Mouse (Mus musculus): Measurements from ENCODE around the gene Alox8. TPM values are rescaled to one million over a fixed set of nuclear protein-coding genes. Genes with fewer than 3 reads are reported as not detected.
A peak's percentile ranks its signal among the peaks of the same experiment; 100 is the strongest.

Alox8 gene
- polyA plus RNA-seq, 1 experiment = not detected

DNA sequence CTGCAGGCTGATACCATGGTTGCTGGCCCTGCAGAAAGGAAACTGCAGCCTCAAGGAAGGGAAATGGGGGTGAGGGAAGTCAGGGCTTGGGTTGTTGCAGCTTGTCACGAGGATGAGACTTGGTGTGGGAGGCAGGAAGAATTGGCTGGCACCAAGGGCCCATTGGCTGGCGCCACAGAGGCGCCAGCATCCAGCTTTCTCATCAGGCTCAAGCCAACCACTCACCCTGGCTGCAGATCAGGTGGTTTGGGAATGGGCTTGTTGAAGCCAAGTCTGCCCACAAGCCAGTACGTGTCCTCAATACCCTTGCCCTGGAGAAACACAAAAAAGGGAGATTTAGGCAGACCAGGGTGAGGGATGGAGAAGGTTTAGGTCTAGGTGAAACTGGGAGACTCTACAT lies 25.5 kb upstream of the Alox8 start:
- no peaks in the 10 kb centered on the region for H3K4me1 ChIP-seq (ENCODE audit: control insufficient read depth, insufficient read depth, low read length)
- TF ChIP-seq POLR2A (IDR thresholded peaks at IDR 0.05; ENCODE audit: insufficient read depth, low read depth, low read length) (no peak), CTCF (IDR thresholded peaks at IDR 0.05; ENCODE audit: insufficient read depth, low read depth, low read length) (no peak)
- WGBS = 67% methylated on average over 4 of the region's 4 CpGs
- no peak overlapping the region for H3K27ac ChIP-seq (ENCODE audit: insufficient read depth, low read depth, low read length)
- no peak overlapping the region for H3K4me3 ChIP-seq (ENCODE audit: insufficient read depth, low read depth, low read length)

DNA sequence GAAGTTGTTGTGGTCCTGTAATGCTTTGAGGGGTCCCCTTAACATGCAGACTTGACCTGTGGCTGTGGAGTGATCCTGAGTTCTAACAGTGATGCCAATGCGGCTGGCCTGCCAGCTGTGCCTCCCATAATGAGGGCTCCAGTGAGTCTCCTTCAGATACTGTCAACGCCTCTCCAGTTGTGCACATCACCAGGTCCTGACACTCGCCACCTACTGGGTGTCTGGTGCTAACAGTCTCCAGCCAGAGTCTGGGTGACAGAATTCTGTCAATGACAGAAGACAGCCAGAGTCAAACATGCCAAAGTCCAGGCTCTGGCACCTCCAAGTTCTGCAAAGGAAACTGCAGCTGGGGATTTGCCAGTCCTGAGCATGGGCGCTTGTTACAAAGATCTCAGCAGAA lies 23.4 kb upstream of the Alox8 start:
- TF ChIP-seq CTCF (IDR thresholded peaks at IDR 0.05; ENCODE audit: insufficient read depth, low read depth, low read length) = no peak
- no peak for TF ChIP-seq POLR2A (IDR thresholded peaks at IDR 0.05; ENCODE audit: insufficient read depth, low read depth, low read length)
- Histone ChIP-seq H3K4me1 (ENCODE audit: control insufficient read depth, insufficient read depth, low read length) (no peaks in the 10 kb centered on the region), H3K4me3 (ENCODE audit: insufficient read depth, low read depth, low read length) (no peak overlapping the region), H3K27ac (ENCODE audit: insufficient read depth, low read depth, low read length) (no peak overlapping the region)
- WGBS = 82% methylated on average over 4 of the region's 4 CpGs

DNA sequence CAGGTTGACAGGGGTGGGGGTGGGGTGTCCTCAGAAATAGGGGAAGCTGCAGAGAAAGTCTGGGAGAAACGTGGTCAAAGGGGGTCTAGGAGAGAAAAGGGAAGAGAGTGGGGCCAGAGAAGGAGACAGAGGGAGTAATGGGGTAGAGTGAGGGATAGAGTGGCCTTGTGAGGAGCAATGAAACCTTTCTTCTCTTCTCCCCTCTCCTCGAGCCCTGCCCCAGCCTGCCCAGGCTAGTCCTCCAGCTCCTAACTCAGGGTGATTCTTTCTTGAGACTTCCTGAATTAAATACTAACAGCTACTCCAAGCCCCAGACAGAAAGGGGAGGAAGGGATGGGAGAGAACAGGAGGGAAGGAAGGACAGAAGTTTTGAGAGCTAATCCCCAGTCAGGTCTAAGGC lies 21.0 kb upstream of the Alox8 start:
- Histone ChIP-seq H3K4me3 (ENCODE audit: insufficient read depth, low read depth, low read length) (no peak overlapping the region), H3K4me1 (ENCODE audit: control insufficient read depth, insufficient read depth, low read length) (no peaks in the 10 kb centered on the region), H3K27ac (ENCODE audit: insufficient read depth, low read depth, low read length) (no peak overlapping the region)
- TF ChIP-seq POLR2A (IDR thresholded peaks at IDR 0.05; ENCODE audit: insufficient read depth, low read depth, low read length) (no peak), CTCF (IDR thresholded peaks at IDR 0.05; ENCODE audit: insufficient read depth, low read depth, low read length) (no peak)
- 52% methylated on average over 2 of the region's 2 CpGs for WGBS

DNA sequence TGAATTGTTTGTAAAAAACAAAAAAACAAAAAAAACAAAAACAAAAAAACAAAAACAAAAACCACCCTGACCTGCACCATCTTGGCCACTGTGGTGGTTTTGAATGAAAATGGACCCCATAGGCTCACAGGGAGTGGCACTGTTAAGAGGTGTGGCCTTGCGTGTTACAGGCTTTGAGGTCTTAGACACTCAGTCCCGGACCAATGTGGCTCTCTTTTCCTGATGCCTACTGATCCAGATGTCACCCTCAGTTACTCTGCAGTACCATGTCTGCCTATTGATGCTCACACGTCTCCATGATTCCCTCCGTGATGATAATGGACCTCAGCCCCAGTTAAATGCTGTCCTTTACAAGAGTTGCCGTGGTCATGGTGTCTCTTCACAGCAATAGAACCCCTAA lies 19.8 kb upstream of the Alox8 start:
- no peak overlapping the region for H3K4me3 ChIP-seq (ENCODE audit: insufficient read depth, low read depth, low read length)
- H3K4me1 ChIP-seq (ENCODE audit: control insufficient read depth, insufficient read depth, low read length) = no peaks in the 10 kb centered on the region
- no peak overlapping the region for H3K27ac ChIP-seq (ENCODE audit: insufficient read depth, low read depth, low read length)
- WGBS = 92% methylated on average over 5 of the region's 5 CpGs
- no peak for TF ChIP-seq CTCF (IDR thresholded peaks at IDR 0.05; ENCODE audit: insufficient read depth, low read depth, low read length)
- TF ChIP-seq POLR2A (IDR thresholded peaks at IDR 0.05; ENCODE audit: insufficient read depth, low read depth, low read length) = no peak

DNA sequence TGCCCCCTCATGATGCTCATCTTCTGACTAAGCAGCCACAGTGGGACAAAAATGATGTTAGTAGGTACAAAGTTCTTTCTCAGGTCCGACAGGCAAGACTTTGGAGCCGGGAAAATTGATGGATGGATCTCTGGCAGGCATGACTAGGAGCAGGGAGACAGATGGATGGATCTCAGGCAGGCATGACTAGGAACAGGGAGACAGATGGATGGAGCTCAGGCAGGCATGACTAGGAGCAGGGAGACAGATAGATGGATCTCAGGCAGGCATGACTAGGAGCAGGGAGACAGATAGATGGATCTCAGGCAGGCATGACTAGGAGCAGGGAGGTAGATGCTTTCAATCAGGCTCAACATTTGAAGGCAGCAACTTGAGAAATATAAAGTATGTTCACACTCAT lies 13.8 kb upstream of the Alox8 start:
- Histone ChIP-seq H3K4me3 (ENCODE audit: insufficient read depth, low read depth, low read length) (peak overlapping the region; percentile 6; the same call in 1 of the 2 replicates), H3K27ac (ENCODE audit: insufficient read depth, low read depth, low read length) (no peak overlapping the region), H3K4me1 (ENCODE audit: control insufficient read depth, insufficient read depth, low read length) (no peaks in the 10 kb centered on the region)
- 34% methylated on average over 2 of the region's 2 CpGs for WGBS
- TF ChIP-seq POLR2A (IDR thresholded peaks at IDR 0.05; ENCODE audit: insufficient read depth, low read depth, low read length) = no peak
- TF ChIP-seq CTCF (IDR thresholded peaks at IDR 0.05; ENCODE audit: insufficient read depth, low read depth, low read length) = no peak

DNA sequence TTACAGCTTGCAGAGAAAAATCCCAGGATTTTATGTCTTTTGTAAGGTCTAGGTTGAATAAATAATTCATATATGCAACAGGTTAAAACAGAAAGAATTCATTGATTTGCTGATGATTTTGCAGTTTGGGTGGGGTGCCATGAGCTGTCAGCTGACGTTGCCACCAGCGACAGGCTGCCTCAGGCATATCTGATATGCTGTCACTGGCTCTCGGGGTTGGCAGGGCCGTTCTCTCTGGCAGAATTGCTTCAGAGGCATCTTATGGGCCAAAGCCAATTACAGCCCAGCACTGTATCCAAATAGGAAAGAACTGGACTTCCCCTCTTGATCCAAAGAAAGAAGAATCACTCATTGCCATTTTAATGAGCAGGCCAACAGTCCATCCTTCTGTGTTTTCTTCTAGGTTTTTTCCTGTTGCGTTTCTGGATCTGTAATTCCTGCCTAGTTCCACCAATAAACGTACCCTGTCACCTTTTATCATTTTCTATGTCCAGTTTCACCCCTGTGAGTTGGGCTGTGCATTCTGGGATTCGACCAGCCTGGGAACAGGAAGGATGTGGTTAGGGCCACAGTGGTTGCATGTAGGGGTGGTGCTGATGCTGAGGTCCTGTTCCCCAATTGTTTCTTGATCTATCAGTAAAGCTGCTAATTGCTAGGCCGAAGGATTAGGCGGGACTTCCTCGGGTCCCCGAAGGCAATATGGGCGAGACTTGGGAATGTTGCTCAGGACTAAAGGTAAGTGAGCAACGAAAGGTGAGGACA lies 5.0 kb upstream of the Alox8 start:
- TF ChIP-seq POLR2A (IDR thresholded peaks at IDR 0.05; ENCODE audit: insufficient read depth, low read depth, low read length) (no peak), CTCF (IDR thresholded peaks at IDR 0.05; ENCODE audit: insufficient read depth, low read depth, low read length) (no peak)

DNA sequence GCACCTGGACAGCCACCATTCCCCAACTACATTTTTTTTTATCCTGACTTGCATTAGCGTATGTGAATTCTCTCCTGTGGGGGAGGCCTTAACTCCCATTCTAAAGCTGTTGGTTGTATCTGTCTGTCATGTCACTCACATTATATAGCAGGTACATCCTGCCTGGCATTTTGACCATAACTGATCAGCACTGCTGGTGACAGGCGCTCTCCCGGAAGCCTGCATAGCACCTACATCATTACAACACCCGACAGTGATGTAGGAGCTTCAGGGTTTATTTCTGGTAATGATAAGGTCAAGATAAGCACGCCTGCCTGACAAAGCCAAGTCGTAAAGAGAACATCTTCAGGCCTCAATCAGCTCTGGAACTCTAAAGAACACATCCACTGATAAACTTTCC lies 2.6 kb upstream of the Alox8 start:
- Histone ChIP-seq H3K27ac (ENCODE audit: insufficient read depth, low read depth, low read length) (no peak overlapping the region), H3K4me1 (ENCODE audit: control insufficient read depth, insufficient read depth, low read length) (peaks cover 11% of the 10 kb centered on the region), H3K4me3 (ENCODE audit: insufficient read depth, low read depth, low read length) (no peak overlapping the region)
- 84% methylated on average over 6 of the region's 6 CpGs for WGBS
- no peak for TF ChIP-seq CTCF (IDR thresholded peaks at IDR 0.05; ENCODE audit: insufficient read depth, low read depth, low read length)
- TF ChIP-seq POLR2A (IDR thresholded peaks at IDR 0.05; ENCODE audit: insufficient read depth, low read depth, low read length) = no peak

More for the DNA sequence above, 5.0 kb upstream of the Alox8 start:
- Histone ChIP-seq H3K27ac (ENCODE audit: insufficient read depth, low read depth, low read length) (no peak overlapping the region), H3K4me3 (ENCODE audit: insufficient read depth, low read depth, low read length) (no peak overlapping the region), H3K4me1 (ENCODE audit: control insufficient read depth, insufficient read depth, low read length) (peaks cover under 1% of the 10 kb centered on the region; the same call in 1 of the 2 replicates)
- 81% methylated on average over 13 of the region's 13 CpGs for WGBS

DNA sequence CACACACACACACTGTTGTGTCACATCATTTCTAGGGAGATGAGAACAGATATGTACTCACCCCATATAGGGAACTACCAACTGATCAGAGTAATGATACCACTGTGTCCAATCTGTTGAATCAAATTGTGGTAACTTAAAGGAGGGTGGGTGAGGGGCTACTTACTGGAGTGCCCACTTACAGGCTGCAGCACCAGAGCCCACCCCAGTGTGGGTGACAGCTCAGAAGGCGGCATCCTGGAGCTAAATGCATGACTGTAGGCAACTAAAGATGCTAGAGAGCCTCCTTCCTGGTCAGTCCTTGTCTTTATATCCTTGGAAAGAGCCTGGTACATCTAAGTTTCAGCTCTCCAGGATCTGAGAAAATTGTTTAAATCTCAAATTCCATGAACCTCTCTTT lies 1.6 kb upstream of the Alox8 start:
- 94% methylated on average over 1 of the region's 1 CpGs for WGBS
- Histone ChIP-seq H3K4me3 (ENCODE audit: insufficient read depth, low read depth, low read length) (no peak overlapping the region), H3K4me1 (ENCODE audit: control insufficient read depth, insufficient read depth, low read length) (peaks cover 11% of the 10 kb centered on the region), H3K27ac (ENCODE audit: insufficient read depth, low read depth, low read length) (no peak overlapping the region)
- TF ChIP-seq CTCF (IDR thresholded peaks at IDR 0.05; ENCODE audit: insufficient read depth, low read depth, low read length) (no peak), POLR2A (IDR thresholded peaks at IDR 0.05; ENCODE audit: insufficient read depth, low read depth, low read length) (no peak)

DNA sequence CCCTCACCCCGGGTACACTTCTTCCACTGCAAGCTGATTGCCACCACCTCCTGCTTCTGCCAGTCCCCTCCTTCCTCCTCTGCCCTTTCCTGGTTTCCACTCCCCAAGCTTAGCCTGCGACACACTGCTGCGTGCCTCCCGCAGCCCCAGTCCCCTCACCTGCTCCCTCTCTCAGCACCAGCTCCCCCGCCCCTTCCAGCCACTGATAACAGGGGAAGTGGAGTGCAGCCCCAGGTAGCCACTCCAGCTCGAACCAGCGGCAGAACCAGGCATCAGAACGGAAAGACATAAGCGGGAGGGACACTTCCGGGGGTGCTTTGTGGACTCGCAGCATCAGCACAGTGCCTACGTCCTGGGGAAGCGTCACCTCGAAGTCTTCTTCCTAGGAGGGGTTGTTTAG lies 449 bp downstream of the Alox8 start:
- H3K27ac ChIP-seq (ENCODE audit: insufficient read depth, low read depth, low read length) = no peak overlapping the region
- peaks cover 11% of the 10 kb centered on the region for H3K4me1 ChIP-seq (ENCODE audit: control insufficient read depth, insufficient read depth, low read length)
- 0 out of 2 replicates have a peak overlapping the region, but pooled peaks have one; percentile 15 for H3K4me3 ChIP-seq (ENCODE audit: insufficient read depth, low read depth, low read length)
- WGBS = 1% methylated on average over 14 of the region's 14 CpGs
- TF ChIP-seq CTCF (IDR thresholded peaks at IDR 0.05; ENCODE audit: insufficient read depth, low read depth, low read length) = no peak
- no peak for TF ChIP-seq POLR2A (IDR thresholded peaks at IDR 0.05; ENCODE audit: insufficient read depth, low read depth, low read length)
